Mouse (Mus musculus): ENCODE results near the gene Pkm.

Pkm gene

GRCm38 (mm10) chr9:59706850-59707825 is 51.0 kb downstream of the Pkm start:
- peak; percentile 80 for DNase-seq (ENCODE audit: low spot score)

GRCm38 (mm10) chr9:59709225-59709624 is 53.1 kb downstream of the Pkm start:
- DNase-seq (ENCODE audit: low spot score), result no peak

- DNase-seq (ENCODE audit: low spot score), result peak; percentile 77
These were observed 60.2 kb downstream of the Pkm start for GRCm38 (mm10) chr9:59716275-59716898.

- no peak for DNase-seq (ENCODE audit: low spot score)
These were observed 62.1 kb downstream of the Pkm start for GRCm38 (mm10) chr9:59718237-59718636.

- DNase-seq (ENCODE audit: low spot score), result no peak
These were observed 65.0 kb downstream of the Pkm start for GRCm38 (mm10) chr9:59721144-59721543.

- DNase-seq (ENCODE audit: low spot score), result peak; percentile 69
These were observed 67.0 kb downstream of the Pkm start for GRCm38 (mm10) chr9:59723096-59723657.

GRCm38 (mm10) chr9:59723791-59724442 is 67.7 kb downstream of the Pkm start:
- DNase-seq (ENCODE audit: low spot score), result no peak

GRCm38 (mm10) chr9:59725515-59725914 is 69.3 kb downstream of the Pkm start:
- DNase-seq (ENCODE audit: low spot score), result no peak

- no peak for DNase-seq (ENCODE audit: low spot score)
These were observed 71.6 kb downstream of the Pkm start for GRCm38 (mm10) chr9:59727569-59728286.

All from yolk sac, embryonic 10.5 days (tissue).